Mouse (Mus musculus) lung, postnatal 0 days (tissue): Measurements from ENCODE around the gene Fam162a.

ENCODE experiments used
- CTCF ChIP-seq: IDR thresholded peaks from 2 replicates; pipeline ENCODE4 v1.5.1; 2016; ENCODE audit warnings: antibody characterized with exemption, mild to moderate bottlenecking
- EP300 ChIP-seq: IDR thresholded peaks from 2 replicates; pipeline ENCODE4 v1.6.1; 2016; ENCODE audit warnings: antibody characterized with exemption, mild to moderate bottlenecking, control low read depth

DNA sequence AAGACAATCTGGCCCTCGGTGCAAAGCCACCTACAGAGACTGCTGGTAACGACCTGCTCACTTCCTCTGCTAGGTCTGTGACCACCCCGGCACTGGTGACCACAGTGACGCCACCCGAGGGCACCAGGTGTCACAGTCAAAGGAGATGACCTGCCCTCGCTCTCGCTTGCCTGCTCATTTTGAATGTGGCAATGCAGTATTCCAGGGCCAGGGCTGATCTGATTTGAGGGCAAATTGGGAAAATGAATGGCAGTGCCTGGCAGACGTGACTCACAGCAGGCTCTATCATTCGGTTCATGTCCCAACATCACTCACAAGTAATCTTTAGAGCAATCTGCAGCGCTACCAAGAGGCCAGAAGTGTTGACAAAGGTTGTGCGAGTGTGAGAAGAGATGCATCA lies 15.0 kb downstream of the Fam162a start:
- TF ChIP-seq CTCF (no peak), EP300 (no peak)
